Mouse (Mus musculus) R1 (cell line): ENCODE data around the gene Smim6.
A peak's percentile ranks its signal among the peaks of the same experiment; 100 is the strongest.

Source experiments
- DNase-seq: peaks from one replicate; pipeline ENCODE4 v3.0.0-alpha.2; 2018; ENCODE audit warnings: low read depth, low spot score

Gene Smim6

GRCm38 (mm10) chr11:115911632-115912376, at the start of gene Smim6:
TSS of gene Smim6 (plus strand) at chr11:115912017.
- peak; percentile 34 for DNase-seq

- peak; percentile 33 for DNase-seq
These were observed 47.9 kb upstream of the Smim6 start for GRCm38 (mm10) chr11:115863895-115864294.

GRCm38 (mm10) chr11:115869393-115869792, 42.4 kb upstream of the Smim6 start:
- no peak for DNase-seq

GRCm38 (mm10) chr11:115872437-115872836, 39.4 kb upstream of the Smim6 start:
- DNase-seq = no peak

- DNase-seq = no peak
These were observed 35.9 kb upstream of the Smim6 start for GRCm38 (mm10) chr11:115875935-115876334.

GRCm38 (mm10) chr11:115876438-115876837, 35.4 kb upstream of the Smim6 start:
- peak; percentile 62 for DNase-seq

GRCm38 (mm10) chr11:115877174-115877755, 34.6 kb upstream of the Smim6 start:
- DNase-seq = no peak

GRCm38 (mm10) chr11:115878071-115878470, 33.7 kb upstream of the Smim6 start:
- no peak for DNase-seq

- DNase-seq = peak; percentile 83
These were observed 30.8 kb upstream of the Smim6 start for GRCm38 (mm10) chr11:115881002-115881401.

- DNase-seq = no peak
These were observed 28.6 kb upstream of the Smim6 start for GRCm38 (mm10) chr11:115883251-115883650.

GRCm38 (mm10) chr11:115884361-115884760, 27.5 kb upstream of the Smim6 start:
- peak; percentile 75 for DNase-seq

GRCm38 (mm10) chr11:115885281-115885680, 26.5 kb upstream of the Smim6 start:
- DNase-seq = peak; percentile 81

GRCm38 (mm10) chr11:115886446-115886845, 25.4 kb upstream of the Smim6 start:
- no peak for DNase-seq

GRCm38 (mm10) chr11:115888020-115888419, 23.8 kb upstream of the Smim6 start:
- DNase-seq = no peak

- no peak for DNase-seq
These were observed 22.7 kb upstream of the Smim6 start for GRCm38 (mm10) chr11:115889159-115889558.

- DNase-seq = no peak
These were observed 19.6 kb upstream of the Smim6 start for GRCm38 (mm10) chr11:115892213-115892612.

- DNase-seq = no peak
These were observed 18.7 kb upstream of the Smim6 start for GRCm38 (mm10) chr11:115893071-115893470.

- peak; percentile 72 for DNase-seq
These were observed 16.9 kb upstream of the Smim6 start for GRCm38 (mm10) chr11:115894755-115895520.

GRCm38 (mm10) chr11:115898446-115898845, 13.4 kb upstream of the Smim6 start:
- DNase-seq = no peak

- peak; percentile 52 for DNase-seq
These were observed 12.9 kb upstream of the Smim6 start for GRCm38 (mm10) chr11:115898886-115899285.

- DNase-seq = peak; percentile 90
These were observed 12.1 kb upstream of the Smim6 start, which contains the start of gene Smim5 for GRCm38 (mm10) chr11:115899486-115900266. TSS of gene Smim5 (plus strand) at chr11:115899966.
